Comparison of ENCODE assay signal across 12 mouse cellular contexts in the genomic region with DNA sequence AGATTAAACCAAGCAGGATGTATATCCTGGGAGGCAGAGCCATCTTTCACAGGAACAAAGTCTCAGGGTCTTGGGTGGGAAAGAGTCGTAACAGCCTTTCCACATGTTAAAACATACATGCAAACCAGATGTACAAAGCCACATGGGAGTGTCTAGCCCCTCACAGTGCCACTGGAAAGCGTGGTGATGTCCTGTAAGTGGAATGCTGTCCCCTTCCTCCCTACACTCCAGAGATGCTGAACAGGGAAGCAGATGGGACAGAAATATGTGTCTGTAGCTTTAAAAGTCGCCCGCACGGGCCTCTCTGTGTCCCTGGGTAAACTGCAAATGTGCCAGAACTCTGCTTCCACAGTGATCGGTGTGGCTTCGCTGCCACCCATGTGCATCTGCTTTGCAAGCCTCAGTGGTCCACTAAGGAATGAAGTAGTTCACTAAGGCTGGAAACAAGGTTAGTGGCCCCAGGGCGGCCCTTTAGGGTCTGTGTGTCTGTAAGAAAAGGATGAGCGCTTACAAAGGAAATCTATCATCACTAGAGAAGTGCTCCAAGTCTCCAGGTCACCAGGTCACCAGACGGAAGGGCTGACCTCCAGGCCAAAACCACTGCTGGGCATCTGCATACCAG. TPM values are rescaled to one million over a fixed set of nuclear protein-coding genes. Genes with fewer than 3 reads are reported as not detected.
DNase-seq lines count a peak whose midpoint lies in the region; ATAC-seq and TF ChIP-seq lines count a peak whose summit lies in the region.
"Had no signal": no experiment of that assay in that cellular context is flagged by ENCODE, and none has a peak within 500 bp of the region (broad histone marks: within the 10 kb centered on the region; RNA-seq: fewer than 3 reads in every experiment).

No protein-coding gene starts in this region.

- peak; percentile 21 for DNase-seq in midbrain, postnatal 0 days (ENCODE audit: low spot score)
- DNase-seq in embryo, embryonic 9.5 days (ENCODE audit: extremely low spot score): peak; percentile 70
- peak; percentile 22 for DNase-seq in induced T-regulatory cell, adult 2 months (ENCODE audit: low read depth)
- DNase-seq in right cerebral cortex, postnatal 4 days: no peak
- DNase-seq in left cerebral cortex, postnatal 4 days: no peak
- DNase-seq: cerebellum, postnatal 14 days; heart, postnatal 14 days; kidney, postnatal 4 days; right cerebral cortex, postnatal 14 days; thymus, adult 18-20 months had no signal

- no peak overlapping the region for H3K4me2 ChIP-seq in midbrain, postnatal 0 days (ENCODE audit: low read depth, low read length, poor library complexity, severe bottlenecking)
- H3K4me2 ChIP-seq in midbrain, embryonic 15.5 days: no peak overlapping the region
- no peak overlapping the region for H3K4me2 ChIP-seq in intestine, embryonic 15.5 days (replicated peaks)

- no peaks in the 10 kb centered on the region for H3K9me3 ChIP-seq in midbrain, postnatal 0 days (ENCODE audit: low read length)
- no peaks in the 10 kb centered on the region for H3K9me3 ChIP-seq in midbrain, embryonic 15.5 days
- no peaks in the 10 kb centered on the region for H3K9me3 ChIP-seq in intestine, embryonic 15.5 days

- peaks cover 29% of the 10 kb centered on the region for H3K36me3 ChIP-seq in midbrain, postnatal 0 days (ENCODE audit: insufficient read depth, low read length)
- peaks cover 30% of the 10 kb centered on the region for H3K36me3 ChIP-seq in midbrain, embryonic 15.5 days (replicated peaks)
- no peaks in the 10 kb centered on the region for H3K36me3 ChIP-seq in intestine, embryonic 15.5 days

- H3K4me1 ChIP-seq in midbrain, postnatal 0 days (ENCODE audit: insufficient read depth, low read length): no peaks in the 10 kb centered on the region
- H3K4me1 ChIP-seq in midbrain, embryonic 15.5 days: peaks cover 7% of the 10 kb centered on the region
- no peaks in the 10 kb centered on the region for H3K4me1 ChIP-seq in intestine, embryonic 15.5 days (replicated peaks)

- H3K27ac ChIP-seq in midbrain, postnatal 0 days (ENCODE audit: low read depth, low read length): no peak overlapping the region
- no peak overlapping the region for H3K27ac ChIP-seq in midbrain, embryonic 15.5 days
- H3K27ac ChIP-seq in intestine, embryonic 15.5 days: no peak overlapping the region

- H3K27me3 ChIP-seq in midbrain, postnatal 0 days (ENCODE audit: insufficient read depth, low read length): no peaks in the 10 kb centered on the region
- no peaks in the 10 kb centered on the region for H3K27me3 ChIP-seq in midbrain, embryonic 15.5 days (replicated peaks)
- no peaks in the 10 kb centered on the region for H3K27me3 ChIP-seq in intestine, embryonic 15.5 days (replicated peaks)

- no peak for ATAC-seq in midbrain, postnatal 0 days (ENCODE audit: low FRiP score)
- ATAC-seq in midbrain, embryonic 15.5 days (replicated peaks): no peak
- no peak for ATAC-seq in intestine, embryonic 15.5 days

- no peak for TF ChIP-seq CTCF in midbrain, postnatal 0 days (IDR thresholded peaks at IDR 0.05)

- no peak overlapping the region for H3K4me3 ChIP-seq in midbrain, postnatal 0 days (ENCODE audit: low read depth, low read length)
- H3K4me3 ChIP-seq in midbrain, embryonic 15.5 days: no peak overlapping the region
- no peak overlapping the region for H3K4me3 ChIP-seq in intestine, embryonic 15.5 days (replicated peaks)

- H3K9ac ChIP-seq in midbrain, postnatal 0 days (replicated peaks; ENCODE audit: low read length, poor library complexity, severe bottlenecking): no peak overlapping the region
- no peak overlapping the region for H3K9ac ChIP-seq in midbrain, embryonic 15.5 days
- no peak overlapping the region for H3K9ac ChIP-seq in intestine, embryonic 15.5 days

- WGBS in midbrain, postnatal 0 days: 48% methylated on average over 10 of the region's 10 CpGs
- WGBS in midbrain, embryonic 15.5 days: 44% methylated on average over 10 of the region's 10 CpGs
- WGBS in intestine, embryonic 15.5 days: 46% methylated on average over 10 of the region's 10 CpGs

- intact Hi-C loops in left cerebral cortex, postnatal 4 days (cut with DNase I): no loop called here

RNA-seq across cellular contexts. Expression of a gene that starts 41.5 kb away (rescaled TPM):
- 136 and 143 TPM in 2 replicates for total RNA-seq in midbrain, postnatal 0 days (2014; rRNA removed)
- 154 and 157 TPM in 2 replicates for polyA plus RNA-seq in midbrain, postnatal 0 days (2015; fragmentation: Nextera tagmentation; extraction: Ambion mirVana)
- 207 and 233 TPM in 2 replicates for polyA plus RNA-seq in midbrain, embryonic 15.5 days (2015; fragmentation: Nextera tagmentation; extraction: Ambion mirVana)
- polyA plus RNA-seq in intestine, embryonic 15.5 days (2015; fragmentation: Nextera tagmentation; extraction: Ambion mirVana): 39.9 and 44.4 TPM in 2 replicates
- total RNA-seq in left cerebral cortex, postnatal 4 days (2021): 100 to 1,000 TPM; 131 to 140 TPM

Comparison
In these comparisons a context has a peak if more than half of its experiments do, and no peak if none do; other contexts are left out.
1. DNase-seq: peak in midbrain, postnatal 0 days (single experiment), embryo, embryonic 9.5 days (single experiment) and induced T-regulatory cell, adult 2 months (single experiment); none in right cerebral cortex, postnatal 4 days (single experiment) and left cerebral cortex, postnatal 4 days (single experiment).